In the genomic region with DNA sequence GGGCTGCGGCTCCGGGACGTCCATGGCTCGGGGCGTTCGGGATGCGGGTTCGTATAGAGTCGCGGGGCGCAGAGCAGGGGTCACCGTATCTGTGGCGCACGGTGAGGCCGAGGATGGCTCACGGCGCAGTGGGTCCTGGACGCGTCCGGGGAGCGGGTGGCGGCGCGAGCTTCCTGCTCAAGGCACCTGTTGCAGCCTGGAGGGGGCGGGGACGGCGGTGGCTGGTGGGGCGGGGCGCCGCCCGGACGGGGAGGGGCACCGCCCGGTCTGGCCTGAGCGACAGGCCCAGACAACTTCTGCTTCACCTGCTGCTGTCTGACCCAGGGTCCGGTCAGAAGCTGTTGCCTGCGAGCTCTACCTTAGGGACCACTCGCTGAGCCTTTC, we compare ENCODE assay signal across 8 mouse cellular contexts. TPM values are rescaled to one million over a fixed set of nuclear protein-coding genes. Genes with fewer than 3 reads are reported as not detected.
DNase-seq lines count a peak whose midpoint lies in the region; ATAC-seq and TF ChIP-seq lines count a peak whose summit lies in the region.

No protein-coding gene starts in this region.

- no peak for TF ChIP-seq EP300 in liver, embryonic 14.5 days (IDR thresholded peaks at IDR 0.05; ENCODE audit: low read depth)

- TF ChIP-seq CTCF in testis, adult 2 months (IDR thresholded peaks at IDR 0.05; ENCODE audit: control insufficient read depth, insufficient read depth, insufficient replicate concordance, low read depth, low read length) = no peak
- TF ChIP-seq CTCF in liver, embryonic 14.5 days (IDR thresholded peaks at IDR 0.05; ENCODE audit: low read depth) = no peak

- H3K9ac ChIP-seq in forebrain, embryonic 15.5 days (replicated peaks) = peak overlapping the region; percentile 38; the same call in 1 of the 2 replicates
- no peak overlapping the region for H3K9ac ChIP-seq in liver, embryonic 14.5 days (replicated peaks)

- no peaks in the 10 kb centered on the region for H3K27me3 ChIP-seq in testis, adult 2 months (ENCODE audit: control insufficient read depth, insufficient read depth, low read length)
- H3K27me3 ChIP-seq in forebrain, embryonic 15.5 days = peaks cover 20% of the 10 kb centered on the region; the same call in 1 of the 2 replicates
- peaks cover 17% of the 10 kb centered on the region for H3K27me3 ChIP-seq in liver, embryonic 14.5 days (ENCODE audit: control insufficient read depth, insufficient read depth, low read length)

- DNase-seq in testis, postnatal 14 days (ENCODE audit: low spot score) = no peak
- DNase-seq in induced T-regulatory cell, adult 2 months (ENCODE audit: low read depth) = peak; percentile 88
- no peak for DNase-seq in liver, embryonic 14.5 days (ENCODE audit: low read depth in 3 of 3, low spot score in 3 of 3)
- peak; percentile 61 to 68 for DNase-seq in natural killer cell, adult 2 months (ENCODE audit: low spot score in 2 of 2)
- peak; percentile 70 for DNase-seq in urinary bladder, postnatal 14 days (ENCODE audit: low spot score)
- no peak for DNase-seq in layer of hippocampus, adult 9-11 months

- no peak for TF ChIP-seq POLR2A in testis, adult 2 months (IDR thresholded peaks at IDR 0.05; ENCODE audit: control insufficient read depth, low read depth, low read length)

- peak overlapping the region; percentile 66 for H3K4me2 ChIP-seq in forebrain, embryonic 15.5 days (replicated peaks)
- H3K4me2 ChIP-seq in liver, embryonic 14.5 days (ENCODE audit: low read depth) = peak overlapping the region; percentile 56

- ATAC-seq in forebrain, embryonic 15.5 days (replicated peaks) = 0 out of 2 replicates have a peak, but pooled peaks have one; percentile 9
- peak; percentile 60; the same call in 1 of the 2 replicates for ATAC-seq in liver, embryonic 14.5 days (ENCODE audit: insufficient read depth)

- H3K4me1 ChIP-seq in testis, adult 2 months (ENCODE audit: control insufficient read depth, insufficient read depth, low read length) = peaks cover 21% of the 10 kb centered on the region
- H3K4me1 ChIP-seq in forebrain, embryonic 15.5 days = peaks cover 33% of the 10 kb centered on the region
- peaks cover 0 to 7% of the 10 kb centered on the region in 2 experiments; a peak in 3 of 4 replicates for H3K4me1 ChIP-seq in liver, embryonic 14.5 days (replicated peaks; ENCODE audit: control insufficient read depth in 2 of 2, insufficient read depth in 2 of 2, low read length in 1 of 2)

- H3K36me3 ChIP-seq in testis, adult 2 months (ENCODE audit: control insufficient read depth, insufficient read depth, low read length) = no peaks in the 10 kb centered on the region
- no peaks in the 10 kb centered on the region for H3K36me3 ChIP-seq in forebrain, embryonic 15.5 days
- H3K36me3 ChIP-seq in liver, embryonic 14.5 days (replicated peaks; ENCODE audit: control insufficient read depth, insufficient read depth, low read depth) = no peaks in the 10 kb centered on the region

- under 1% methylated on average over 32 of the region's 38 CpGs for WGBS in forebrain, embryonic 15.5 days
- WGBS in liver, embryonic 14.5 days (ENCODE audit: insufficient replicate concordance) = under 1% methylated on average over 37 of the region's 38 CpGs

- H3K27ac ChIP-seq in testis, adult 2 months (ENCODE audit: control insufficient read depth, insufficient read depth, low read depth, low read length) = no peak overlapping the region
- H3K27ac ChIP-seq in forebrain, embryonic 15.5 days (replicated peaks) = no peak overlapping the region
- no peak overlapping the region for H3K27ac ChIP-seq in liver, embryonic 14.5 days

- peak overlapping the region; percentile 72 for H3K4me3 ChIP-seq in testis, adult 2 months (ENCODE audit: control insufficient read depth, low read depth, low read length)
- H3K4me3 ChIP-seq in forebrain, embryonic 15.5 days = peak overlapping the region; percentile 37
- H3K4me3 ChIP-seq in liver, embryonic 14.5 days (ENCODE audit: insufficient read depth in 1 of 2, low read depth in 2 of 2, low read length in 2 of 2) = peak overlapping the region; percentile 34 to 35; a peak in 3 of 4 replicates

- H3K9me3 ChIP-seq in forebrain, embryonic 15.5 days = no peaks in the 10 kb centered on the region
- no peaks in the 10 kb centered on the region for H3K9me3 ChIP-seq in liver, embryonic 14.5 days (ENCODE audit: control insufficient read depth, low read length)

RNA-seq across cellular contexts. Expression of a gene that starts 11.3 kb away (rescaled TPM):
- 2.1 and 2.2 TPM in 2 replicates for polyA plus RNA-seq in testis, adult 2 months (2012; rRNA removed)
- 1.9 TPM in 2 replicates for polyA plus RNA-seq in forebrain, embryonic 15.5 days (2015; fragmentation: Nextera tagmentation; extraction: Ambion mirVana)
- polyA plus RNA-seq in liver, embryonic 14.5 days (2012; rRNA removed) = 0.08 and 0.13 TPM in 2 replicates
- polyA plus RNA-seq in liver, embryonic 14.5 days (2014; fragmentation: Nextera tagmentation; extraction: Ambion mirVana) = 0.10 and 0.19 TPM in 2 replicates

Comparison
In these comparisons a context has a peak if more than half of its experiments do, and no peak if none do; other contexts are left out.
1. DNase-seq: peak in induced T-regulatory cell, adult 2 months (single experiment), natural killer cell, adult 2 months (2 of 2) and urinary bladder, postnatal 14 days (single experiment); none in testis, postnatal 14 days (single experiment), liver, embryonic 14.5 days (0 of 3) and layer of hippocampus, adult 9-11 months (single experiment).
2. Peak in every context shown above with its lines, with median percentiles within 50 percentile points of each other: H3K4me3 ChIP-seq.